Mouse (Mus musculus) NIH3T3 (cell line): Measurements from ENCODE around the gene Kctd21.
A peak's percentile ranks its signal among the peaks of the same experiment; 100 is the strongest.

ENCODE experiments used
- DNase-seq: peaks from one replicate; pipeline ENCODE4 v3.0.0-alpha.2; 2012; ENCODE audit warnings: low read depth

Kctd21 gene

GRCm38 (mm10) chr7:97348836-97349235 is 16.7 kb downstream of the Kctd21 start:
- DNase-seq, result no peak

GRCm38 (mm10) chr7:97349438-97349837 is 17.3 kb downstream of the Kctd21 start:
- no peak for DNase-seq

GRCm38 (mm10) chr7:97350891-97351290 is 18.8 kb downstream of the Kctd21 start:
- no peak for DNase-seq

GRCm38 (mm10) chr7:97351792-97352513 is 19.8 kb downstream of the Kctd21 start:
- peak; percentile 17 for DNase-seq

GRCm38 (mm10) chr7:97353356-97353755 is 21.2 kb downstream of the Kctd21 start:
- no peak for DNase-seq

GRCm38 (mm10) chr7:97355068-97355841 is 23.1 kb downstream of the Kctd21 start:
- DNase-seq, result peak; percentile 28

GRCm38 (mm10) chr7:97356253-97356652 is 24.1 kb downstream of the Kctd21 start:
- peak; percentile 7 for DNase-seq

- DNase-seq, result peak; percentile 67
Observed at GRCm38 (mm10) chr7:97356875-97357276, 24.7 kb downstream of the Kctd21 start.

- no peak for DNase-seq
Observed at GRCm38 (mm10) chr7:97357840-97358239, 25.7 kb downstream of the Kctd21 start.

GRCm38 (mm10) chr7:97358347-97358746 is 26.2 kb downstream of the Kctd21 start:
- no peak for DNase-seq

- no peak for DNase-seq
Observed at GRCm38 (mm10) chr7:97360166-97360565, 28.0 kb downstream of the Kctd21 start.

GRCm38 (mm10) chr7:97360955-97361354 is 28.8 kb downstream of the Kctd21 start:
- no peak for DNase-seq

GRCm38 (mm10) chr7:97361467-97361866 is 29.3 kb downstream of the Kctd21 start:
- DNase-seq, result peak; percentile 56

GRCm38 (mm10) chr7:97365887-97366286 is 33.8 kb downstream of the Kctd21 start:
- DNase-seq, result no peak

- no peak for DNase-seq
Observed at GRCm38 (mm10) chr7:97375101-97375500, 43.0 kb downstream of the Kctd21 start.

GRCm38 (mm10) chr7:97375906-97376305 is 43.8 kb downstream of the Kctd21 start:
- DNase-seq, result no peak

- DNase-seq, result no peak
Observed at GRCm38 (mm10) chr7:97379304-97379703, 47.2 kb downstream of the Kctd21 start.

- DNase-seq, result no peak
Observed at GRCm38 (mm10) chr7:97380500-97381123, 48.5 kb downstream of the Kctd21 start.

- DNase-seq, result no peak
Observed at GRCm38 (mm10) chr7:97382661-97383060, 50.5 kb downstream of the Kctd21 start.

GRCm38 (mm10) chr7:97383496-97384132 is 51.5 kb downstream of the Kctd21 start:
- DNase-seq, result no peak

- DNase-seq, result peak; percentile 80
Observed at GRCm38 (mm10) chr7:97386106-97386805, 54.1 kb downstream of the Kctd21 start.
